Mouse (Mus musculus) small intestine, adult 2 months (tissue): ENCODE results near the gene Afdn.

Experiments used
- CTCF ChIP-seq: fragments of 200-500 bp; IDR thresholded peaks from 2 replicates; pipeline ENCODE4 v1.5.1; 2012; ENCODE audit warnings: low read depth, mild to moderate bottlenecking, control low read depth, inconsistent platforms, low read length, moderate library complexity, mixed read lengths; ENCODE audit not compliant: insufficient replicate concordance, insufficient read length; ENCODE audit errors: extremely low read depth
- POLR2A ChIP-seq: fragments of 200-500 bp; IDR thresholded peaks from 2 replicates; pipeline ENCODE4 v1.6.1; 2012; ENCODE audit warnings: low read depth, mild to moderate bottlenecking, control low read depth, inconsistent platforms, low read length, moderate library complexity

DNA sequence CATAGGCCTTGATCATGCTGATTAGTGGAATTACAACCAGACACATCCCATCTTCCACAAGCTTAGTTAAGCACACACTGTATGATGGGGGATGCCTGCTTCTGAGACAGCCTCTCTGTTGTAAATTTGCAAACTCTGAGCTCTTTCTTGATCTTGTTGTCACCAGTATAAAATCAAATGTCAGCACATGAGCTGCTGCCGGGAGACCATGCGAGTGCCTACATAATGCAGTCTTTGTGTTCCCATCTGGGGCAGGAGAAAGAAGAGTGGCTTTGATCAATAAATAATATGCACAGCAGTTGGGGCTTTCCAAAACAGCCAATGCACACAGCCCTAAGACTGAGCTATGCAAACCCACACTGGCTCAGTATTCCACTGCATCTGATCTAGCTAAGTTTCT, 37.9 kb upstream of the Afdn start:
- TF ChIP-seq CTCF (no peak), POLR2A (no peak)
